In the genomic region with DNA sequence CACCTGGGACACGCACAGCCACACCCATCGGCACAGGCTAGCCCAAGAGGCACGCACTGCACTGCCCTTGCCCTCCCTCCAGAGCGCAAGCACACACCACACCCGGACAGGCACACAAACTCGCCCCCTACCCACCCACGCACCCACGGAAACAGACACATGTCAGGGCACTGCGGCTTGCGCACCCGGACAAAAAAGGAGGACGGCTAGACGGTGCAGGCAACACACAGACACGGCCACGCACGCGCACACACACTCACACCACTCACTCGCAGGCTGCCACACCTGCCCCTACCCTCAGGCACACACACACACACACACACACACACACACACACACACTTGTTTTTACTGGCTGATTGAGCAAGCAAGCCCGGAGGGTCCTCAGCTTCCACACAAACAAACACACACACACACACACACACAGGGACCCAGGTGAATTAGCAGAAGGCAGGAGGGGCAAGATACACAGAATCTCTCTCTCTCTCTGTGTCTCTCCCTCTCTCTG, we compare ENCODE assay signal across 7 mouse cellular contexts. TPM values are rescaled to one million over a fixed set of nuclear protein-coding genes. Genes with fewer than 3 reads are reported as not detected.
A peak's percentile ranks its signal among the peaks of the same experiment; 100 is the strongest.
DNase-seq lines count a peak whose midpoint lies in the region; TF ChIP-seq lines count a peak whose summit lies in the region.
"Not testable (repeated sequence)": the region's sequence is repeated elsewhere in the genome, so short reads cannot be mapped to it uniquely, and the experiment has no call there.

No protein-coding gene starts in this region.

- intact Hi-C loops in left cerebral cortex, adult 2 months (cut with DNase I): not testable (repeated sequence)

- H3K27ac ChIP-seq in left cerebral cortex, adult 2 months: not testable (repeated sequence)

- DNase-seq in adrenal gland, postnatal 14 days: peak; percentile 2
- peak; percentile 24 to 27 for DNase-seq in frontal cortex, adult 2 months (ENCODE audit: extremely low spot score in 1 of 2, low spot score in 1 of 2)
- DNase-seq in heart, adult 18-20 months: peak; percentile 1 to 10
- peak; percentile 6 for DNase-seq in kidney, postnatal 10 days
- DNase-seq in left cerebral cortex, adult 2 months (ENCODE audit: extremely low spot score in 1 of 2, low spot score in 2 of 2): peak; percentile 11 to 12
- peak; percentile 18 for DNase-seq in ovary, postnatal 36 days (ENCODE audit: low spot score)
- DNase-seq in testis, postnatal 14 days (ENCODE audit: low spot score): peak; percentile 20

- TF ChIP-seq CTCF in left cerebral cortex, adult 2 months (IDR thresholded peaks at IDR 0.05): not testable (repeated sequence)

- not testable (repeated sequence) for H3K4me3 ChIP-seq in left cerebral cortex, adult 2 months

RNA-seq across cellular contexts. Expression of a gene that starts 53.0 kb away (rescaled TPM):
- 40.8 and 46.5 TPM in 2 replicates for total RNA-seq in adrenal gland, postnatal 14 days (2021)
- 20.6 and 26.2 TPM in 2 replicates for polyA plus RNA-seq in frontal cortex, adult 2 months (2012; rRNA removed)
- 1 to 10 TPM; 6.3 to 8.9 TPM for total RNA-seq in heart, adult 18-20 months (2021)
- 10 to 100 TPM; 45.9 to 46.2 TPM for total RNA-seq in left cerebral cortex, adult 2 months (2021)
